Mouse (Mus musculus): ENCODE measurements around the gene B130006D01Rik. TPM values are rescaled to one million over a fixed set of nuclear protein-coding genes. Genes with fewer than 3 reads are reported as not detected.
"Not testable (repeated sequence)": the region's sequence is repeated elsewhere in the genome, so short reads cannot be mapped to it uniquely, and the experiment has no call there.

Gene B130006D01Rik
- polyA plus RNA-seq, 1 experiment from 2014 or later = 1.6 TPM

GRCm38 (mm10) chr11:95755137-95755536 is 31.8 kb downstream of the B130006D01Rik start:
- WGBS = 98% methylated on average over 4 of the region's 4 CpGs

GRCm38 (mm10) chr11:95760521-95760920 is 37.1 kb downstream of the B130006D01Rik start:
- H3K27me3 ChIP-seq = no peaks in the 10 kb centered on the region
- no peaks in the 10 kb centered on the region for H3K4me1 ChIP-seq
- no peak overlapping the region for H3K9ac ChIP-seq (replicated peaks)
- WGBS = 92% methylated on average over 5 of the region's 5 CpGs
- no peak overlapping the region for H3K4me3 ChIP-seq
- H3K4me2 ChIP-seq (replicated peaks) = no peak overlapping the region
- H3K9me3 ChIP-seq = no peaks in the 10 kb centered on the region
- no peak for ATAC-seq (ENCODE audit: low FRiP score, low read depth)
- no peak overlapping the region for H3K27ac ChIP-seq (replicated peaks)
- H3K36me3 ChIP-seq = peaks cover 38% of the 10 kb centered on the region

More at GRCm38 (mm10) chr11:95755137-95755536, 31.8 kb downstream of the B130006D01Rik start:
- not testable (repeated sequence) for H3K4me3 ChIP-seq; H3K27me3 ChIP-seq; H3K9ac ChIP-seq (replicated peaks); H3K4me1 ChIP-seq; H3K9me3 ChIP-seq; H3K4me2 ChIP-seq (replicated peaks); ATAC-seq (ENCODE audit: low FRiP score, low read depth); H3K27ac ChIP-seq (replicated peaks)
- H3K36me3 ChIP-seq = peaks cover 48% of the 10 kb centered on the region

GRCm38 (mm10) chr11:95762996-95763395 is 39.6 kb downstream of the B130006D01Rik start:
- 95% methylated on average over 4 of the region's 4 CpGs for WGBS
- no peak overlapping the region for H3K9ac ChIP-seq (replicated peaks)
- H3K27me3 ChIP-seq = no peaks in the 10 kb centered on the region
- H3K9me3 ChIP-seq = no peaks in the 10 kb centered on the region
- H3K4me2 ChIP-seq (replicated peaks) = no peak overlapping the region
- H3K4me3 ChIP-seq = no peak overlapping the region
- H3K4me1 ChIP-seq = no peaks in the 10 kb centered on the region
- peaks cover 25% of the 10 kb centered on the region for H3K36me3 ChIP-seq
- no peak for ATAC-seq (ENCODE audit: low FRiP score, low read depth)
- no peak overlapping the region for H3K27ac ChIP-seq (replicated peaks)

- Histone ChIP-seq H3K9ac (replicated peaks) (no peak overlapping the region), H3K27ac (replicated peaks) (no peak overlapping the region), H3K4me3 (no peak overlapping the region), H3K9me3 (no peaks in the 10 kb centered on the region), H3K4me2 (replicated peaks) (no peak overlapping the region), H3K36me3 (peaks cover 31% of the 10 kb centered on the region), H3K27me3 (no peaks in the 10 kb centered on the region), H3K4me1 (no peaks in the 10 kb centered on the region)
- no peak for ATAC-seq (ENCODE audit: low FRiP score, low read depth)
- WGBS = 71% methylated on average over 8 of the region's 8 CpGs
Measured at GRCm38 (mm10) chr11:95764806-95765205, 41.4 kb downstream of the B130006D01Rik start.

- Histone ChIP-seq H3K27ac (replicated peaks) (no peak overlapping the region), H3K4me1 (no peaks in the 10 kb centered on the region), H3K36me3 (peaks cover 37% of the 10 kb centered on the region), H3K9me3 (no peaks in the 10 kb centered on the region), H3K27me3 (no peaks in the 10 kb centered on the region), H3K9ac (replicated peaks) (no peak overlapping the region), H3K4me2 (replicated peaks) (no peak overlapping the region), H3K4me3 (no peak overlapping the region)
- no peak for ATAC-seq (ENCODE audit: low FRiP score, low read depth)
- 88% methylated on average over 10 of the region's 10 CpGs for WGBS
Measured at GRCm38 (mm10) chr11:95765334-95765733, 41.9 kb downstream of the B130006D01Rik start.

GRCm38 (mm10) chr11:95768244-95768643 is 44.9 kb downstream of the B130006D01Rik start:
- no peak for ATAC-seq (ENCODE audit: low FRiP score, low read depth)
- H3K4me1 ChIP-seq = no peaks in the 10 kb centered on the region
- peaks cover 38% of the 10 kb centered on the region for H3K36me3 ChIP-seq
- WGBS = 89% methylated on average over 6 of the region's 6 CpGs
- H3K9ac ChIP-seq (replicated peaks) = no peak overlapping the region
- no peaks in the 10 kb centered on the region for H3K9me3 ChIP-seq
- no peak overlapping the region for H3K4me3 ChIP-seq
- H3K27me3 ChIP-seq = no peaks in the 10 kb centered on the region
- H3K4me2 ChIP-seq (replicated peaks) = no peak overlapping the region
- no peak overlapping the region for H3K27ac ChIP-seq (replicated peaks)

GRCm38 (mm10) chr11:95769208-95769607 is 45.8 kb downstream of the B130006D01Rik start:
- 92% methylated on average over 10 of the region's 10 CpGs for WGBS
- no peaks in the 10 kb centered on the region for H3K27me3 ChIP-seq
- no peaks in the 10 kb centered on the region for H3K4me1 ChIP-seq
- no peaks in the 10 kb centered on the region for H3K9me3 ChIP-seq
- no peak for ATAC-seq (ENCODE audit: low FRiP score, low read depth)
- H3K4me3 ChIP-seq = no peak overlapping the region
- no peak overlapping the region for H3K9ac ChIP-seq (replicated peaks)
- H3K27ac ChIP-seq (replicated peaks) = no peak overlapping the region
- H3K36me3 ChIP-seq = peaks cover 28% of the 10 kb centered on the region
- no peak overlapping the region for H3K4me2 ChIP-seq (replicated peaks)

- H3K27ac ChIP-seq (replicated peaks) = no peak overlapping the region
- no peak overlapping the region for H3K4me3 ChIP-seq
- no peaks in the 10 kb centered on the region for H3K9me3 ChIP-seq
- H3K4me1 ChIP-seq = no peaks in the 10 kb centered on the region
- no peak for ATAC-seq (ENCODE audit: low FRiP score, low read depth)
- 69% methylated on average over 9 of the region's 9 CpGs for WGBS
- H3K4me2 ChIP-seq (replicated peaks) = no peak overlapping the region
- no peak overlapping the region for H3K9ac ChIP-seq (replicated peaks)
- no peaks in the 10 kb centered on the region for H3K27me3 ChIP-seq
- peaks cover 19% of the 10 kb centered on the region for H3K36me3 ChIP-seq
Measured at GRCm38 (mm10) chr11:95770720-95771364, 47.5 kb downstream of the B130006D01Rik start.

GRCm38 (mm10) chr11:95771665-95772064 is 48.3 kb downstream of the B130006D01Rik start:
- H3K36me3 ChIP-seq = peaks cover 19% of the 10 kb centered on the region
- WGBS = 89% methylated on average over 8 of the region's 8 CpGs

GRCm38 (mm10) chr11:95773264-95773663 is 49.9 kb downstream of the B130006D01Rik start:
- Histone ChIP-seq H3K4me1 (no peaks in the 10 kb centered on the region), H3K27me3 (no peaks in the 10 kb centered on the region), H3K27ac (replicated peaks) (no peak overlapping the region), H3K9ac (replicated peaks) (no peak overlapping the region), H3K4me2 (replicated peaks) (no peak overlapping the region), H3K9me3 (no peaks in the 10 kb centered on the region), H3K36me3 (peaks cover 19% of the 10 kb centered on the region), H3K4me3 (no peak overlapping the region)
- ATAC-seq (ENCODE audit: low FRiP score, low read depth) = no peak
- WGBS = 89% methylated on average over 3 of the region's 3 CpGs

More at GRCm38 (mm10) chr11:95771665-95772064, 48.3 kb downstream of the B130006D01Rik start:
- H3K4me1 ChIP-seq = no peaks in the 10 kb centered on the region
- H3K9ac ChIP-seq (replicated peaks) = no peak overlapping the region
- H3K9me3 ChIP-seq = no peaks in the 10 kb centered on the region
- no peak overlapping the region for H3K4me2 ChIP-seq (replicated peaks)
- H3K27me3 ChIP-seq = no peaks in the 10 kb centered on the region
- H3K27ac ChIP-seq (replicated peaks) = no peak overlapping the region
- ATAC-seq (ENCODE audit: low FRiP score, low read depth) = no peak
- no peak overlapping the region for H3K4me3 ChIP-seq

Other genes with a start within 250 kb of the B130006D01Rik start
- gene Nxph3, start 209.0 kb upstream of the B130006D01Rik start, polyA plus RNA-seq (2016; fragmentation: Nextera tagmentation; extraction: Ambion mirVana) = 0.68 and 0.77 TPM in 2 replicates
- 21.7 and 24.0 TPM in 2 replicates for gene Ngfr, start 135.9 kb upstream of the B130006D01Rik start, polyA plus RNA-seq (2016; fragmentation: Nextera tagmentation; extraction: Ambion mirVana)
- gene Phb, start 56.6 kb upstream of the B130006D01Rik start, polyA plus RNA-seq (2016; fragmentation: Nextera tagmentation; extraction: Ambion mirVana) = 175 and 176 TPM in 2 replicates
- gene Zfp652, start 10.9 kb upstream of the B130006D01Rik start, polyA plus RNA-seq (2016; fragmentation: Nextera tagmentation; extraction: Ambion mirVana) = 28.2 and 29.4 TPM in 2 replicates
- not detected in 2 replicates for gene Phospho1, start 100.9 kb downstream of the B130006D01Rik start, polyA plus RNA-seq (2016; fragmentation: Nextera tagmentation; extraction: Ambion mirVana)
- gene Gngt2, start 113.6 kb downstream of the B130006D01Rik start, polyA plus RNA-seq (2016; fragmentation: Nextera tagmentation; extraction: Ambion mirVana) = 2.6 and 4.1 TPM in 2 replicates
- 1.8 TPM in 2 replicates for gene Abi3, start 118.9 kb downstream of the B130006D01Rik start, polyA plus RNA-seq (2016; fragmentation: Nextera tagmentation; extraction: Ambion mirVana)
- gene B4galnt2, start 191.3 kb downstream of the B130006D01Rik start, polyA plus RNA-seq (2016; fragmentation: Nextera tagmentation; extraction: Ambion mirVana) = not detected in 2 replicates